Mouse (Mus musculus): Measurements from ENCODE around the gene Ctnna3. TPM values are rescaled to one million over a fixed set of nuclear protein-coding genes. Genes with fewer than 3 reads are reported as not detected.
A peak's percentile ranks its signal among the peaks of the same experiment; 100 is the strongest.
"Not testable (repeated sequence)": the region's sequence is repeated elsewhere in the genome, so short reads cannot be mapped to it uniquely, and the experiment has no call there.

Ctnna3 gene
- polyA plus RNA-seq, 1 experiment from 2014 or later: 1.1 TPM

DNA sequence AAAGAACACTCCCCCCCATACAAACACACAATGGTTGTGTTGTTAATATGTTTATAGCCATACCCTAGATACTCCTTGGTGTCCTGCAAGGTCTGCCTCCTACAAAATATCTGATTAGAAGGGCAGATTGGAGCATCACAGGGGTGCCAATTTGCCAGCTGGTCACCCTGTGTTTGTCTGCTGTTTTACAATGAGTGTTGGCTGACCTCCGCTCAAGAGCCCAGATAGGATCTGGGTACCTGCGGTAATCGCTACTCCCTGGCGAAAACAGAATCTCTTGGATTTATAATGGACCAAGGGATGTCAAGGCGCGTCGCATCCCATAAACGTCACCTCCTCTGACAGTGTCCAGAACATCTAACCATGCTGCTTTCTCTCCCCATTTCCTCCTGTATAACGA is 1457.0 kb downstream of the Ctnna3 start:
- no peak for ATAC-seq
- no peak overlapping the region for H3K27ac ChIP-seq (ENCODE audit: low read length)
- no peak overlapping the region for H3K4me3 ChIP-seq (replicated peaks; ENCODE audit: low read length)
- H3K9ac ChIP-seq (replicated peaks; ENCODE audit: low read depth, low read length): no peak overlapping the region
- H3K36me3 ChIP-seq (ENCODE audit: control insufficient read depth, insufficient read depth): no peaks in the 10 kb centered on the region
- H3K4me1 ChIP-seq (replicated peaks; ENCODE audit: control insufficient read depth, insufficient read depth, low read length): no peaks in the 10 kb centered on the region
- H3K4me2 ChIP-seq (ENCODE audit: low read length): no peak overlapping the region
- no peaks in the 10 kb centered on the region for H3K27me3 ChIP-seq (replicated peaks; ENCODE audit: control insufficient read depth, insufficient read depth, low read length)
- H3K9me3 ChIP-seq (ENCODE audit: control insufficient read depth, low read length): no peaks in the 10 kb centered on the region
- WGBS: 92% methylated on average over 9 of the region's 9 CpGs

DNA sequence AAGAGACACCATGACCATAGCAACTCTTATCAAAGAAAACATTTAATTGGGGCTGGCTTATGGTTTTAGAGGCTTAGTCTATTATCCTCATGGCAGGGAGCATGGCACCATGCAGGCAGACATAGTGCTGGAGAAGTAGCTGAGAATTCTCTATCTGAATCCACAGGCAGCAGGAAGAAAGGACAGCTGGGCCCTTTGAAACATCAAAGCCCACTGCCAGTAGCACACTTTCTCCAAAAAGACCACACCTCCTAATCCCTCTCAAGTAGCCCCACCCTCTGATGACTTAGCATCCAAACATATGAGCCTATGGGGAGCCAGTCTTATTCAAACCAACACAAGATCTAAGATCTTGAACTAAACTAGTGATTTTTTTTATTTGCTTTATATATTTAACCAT is 1462.6 kb downstream of the Ctnna3 start:
- Histone ChIP-seq H3K27ac (ENCODE audit: low read length) (no peak overlapping the region), H3K9me3 (ENCODE audit: control insufficient read depth, low read length) (no peaks in the 10 kb centered on the region), H3K4me3 (replicated peaks; ENCODE audit: low read length) (no peak overlapping the region), H3K36me3 (ENCODE audit: control insufficient read depth, insufficient read depth) (no peaks in the 10 kb centered on the region), H3K9ac (replicated peaks; ENCODE audit: low read depth, low read length) (no peak overlapping the region), H3K4me2 (ENCODE audit: low read length) (no peak overlapping the region), H3K4me1 (replicated peaks; ENCODE audit: control insufficient read depth, insufficient read depth, low read length) (no peaks in the 10 kb centered on the region), H3K27me3 (replicated peaks; ENCODE audit: control insufficient read depth, insufficient read depth, low read length) (no peaks in the 10 kb centered on the region)
- ATAC-seq: no peak

DNA sequence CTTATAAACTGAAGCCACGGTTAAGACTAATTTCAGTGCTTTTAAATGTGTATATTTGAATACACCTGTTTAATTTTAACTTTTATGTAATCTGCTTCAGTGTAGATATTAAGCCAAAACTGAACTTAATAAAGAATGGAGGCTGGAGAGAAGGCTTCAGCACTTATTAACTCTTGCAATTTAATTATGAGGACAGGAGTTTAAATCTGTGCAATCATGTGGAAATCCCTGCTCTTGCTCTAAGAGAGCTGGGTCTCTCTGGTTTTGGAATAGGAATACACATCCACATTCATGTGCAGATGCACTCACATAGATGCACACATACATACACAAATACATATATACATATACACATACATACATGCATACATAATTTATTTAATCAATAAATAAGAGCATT is 1468.8 kb downstream of the Ctnna3 start:
- H3K36me3 ChIP-seq (ENCODE audit: control insufficient read depth, insufficient read depth): no peaks in the 10 kb centered on the region
- no peaks in the 10 kb centered on the region for H3K9me3 ChIP-seq (ENCODE audit: control insufficient read depth, low read length)
- H3K4me2 ChIP-seq (ENCODE audit: low read length): no peak overlapping the region
- no peaks in the 10 kb centered on the region for H3K4me1 ChIP-seq (replicated peaks; ENCODE audit: control insufficient read depth, insufficient read depth, low read length)
- no peaks in the 10 kb centered on the region for H3K27me3 ChIP-seq (replicated peaks; ENCODE audit: control insufficient read depth, insufficient read depth, low read length)
- H3K4me3 ChIP-seq (replicated peaks; ENCODE audit: low read length): no peak overlapping the region
- no peak overlapping the region for H3K9ac ChIP-seq (replicated peaks; ENCODE audit: low read depth, low read length)
- no peak overlapping the region for H3K27ac ChIP-seq (ENCODE audit: low read length)
- ATAC-seq: no peak
- 88% methylated on average over 1 of the region's 1 CpGs for WGBS

- Histone ChIP-seq H3K9me3 (ENCODE audit: control insufficient read depth, low read length) (no peaks in the 10 kb centered on the region), H3K27ac (ENCODE audit: low read length) (no peak overlapping the region), H3K4me1 (replicated peaks; ENCODE audit: control insufficient read depth, insufficient read depth, low read length) (no peaks in the 10 kb centered on the region), H3K4me3 (replicated peaks; ENCODE audit: low read length) (no peak overlapping the region), H3K36me3 (ENCODE audit: control insufficient read depth, insufficient read depth) (no peaks in the 10 kb centered on the region), H3K27me3 (replicated peaks; ENCODE audit: control insufficient read depth, insufficient read depth, low read length) (no peaks in the 10 kb centered on the region), H3K4me2 (ENCODE audit: low read length) (no peak overlapping the region), H3K9ac (replicated peaks; ENCODE audit: low read depth, low read length) (no peak overlapping the region)
- no peak for ATAC-seq
- 81% methylated on average over 3 of the region's 3 CpGs for WGBS
Measured at GRCm38 (mm10) chr10:64901726-64902125, 1471.8 kb downstream of the Ctnna3 start.

DNA sequence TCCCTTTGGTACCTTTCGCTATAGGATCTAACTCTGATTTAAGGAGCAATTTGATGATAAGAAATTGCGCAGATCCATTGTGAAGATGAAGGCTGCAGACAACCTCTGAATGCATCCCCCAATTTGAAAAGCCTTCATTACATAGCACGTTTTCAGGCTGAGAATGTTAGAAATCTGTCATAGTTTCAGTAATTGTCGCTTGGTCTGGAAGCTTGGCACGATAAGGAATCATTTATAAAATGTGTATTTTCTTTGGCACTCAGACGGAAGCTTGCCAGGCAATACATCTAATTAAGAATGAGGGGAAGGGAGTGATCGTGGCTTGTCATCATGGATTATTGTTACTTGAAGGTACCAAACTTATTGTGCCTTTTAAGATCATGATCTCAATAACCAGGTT is 1511.1 kb downstream of the Ctnna3 start:
- no peaks in the 10 kb centered on the region for H3K27me3 ChIP-seq (replicated peaks; ENCODE audit: control insufficient read depth, insufficient read depth, low read length)
- no peaks in the 10 kb centered on the region for H3K36me3 ChIP-seq (ENCODE audit: control insufficient read depth, insufficient read depth)
- no peak overlapping the region for H3K9ac ChIP-seq (replicated peaks; ENCODE audit: low read depth, low read length)
- WGBS: 54% methylated on average over 7 of the region's 7 CpGs
- H3K9me3 ChIP-seq (ENCODE audit: control insufficient read depth, low read length): no peaks in the 10 kb centered on the region
- H3K4me3 ChIP-seq (replicated peaks; ENCODE audit: low read length): no peak overlapping the region
- peak overlapping the region; percentile 53; the same call in 1 of the 2 replicates for H3K27ac ChIP-seq (ENCODE audit: low read length)
- ATAC-seq: peak; percentile 52
- no peak overlapping the region for H3K4me2 ChIP-seq (ENCODE audit: low read length)
- no peaks in the 10 kb centered on the region for H3K4me1 ChIP-seq (replicated peaks; ENCODE audit: control insufficient read depth, insufficient read depth, low read length)

DNA sequence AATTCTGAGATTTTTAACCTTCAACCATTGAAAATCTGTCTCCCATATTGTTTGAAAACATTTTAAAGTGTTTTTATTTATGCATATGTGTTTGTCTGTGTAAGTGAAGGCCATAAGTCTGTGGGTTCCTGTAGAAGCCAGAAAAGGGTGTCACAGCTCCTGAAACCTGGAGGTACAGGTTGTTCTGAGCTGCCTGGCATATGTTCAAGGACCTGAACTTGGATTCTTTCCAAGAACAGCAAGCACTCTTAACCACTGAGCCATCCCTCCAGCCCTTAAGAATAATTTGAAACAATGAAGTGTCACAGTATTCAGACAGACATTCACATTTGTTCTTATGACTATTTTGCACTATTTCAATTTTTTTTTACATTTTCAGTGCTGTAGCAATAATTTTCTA is 1528.5 kb downstream of the Ctnna3 start:
- Histone ChIP-seq H3K36me3 (ENCODE audit: control insufficient read depth, insufficient read depth) (no peaks in the 10 kb centered on the region), H3K9me3 (ENCODE audit: control insufficient read depth, low read length) (no peaks in the 10 kb centered on the region)
- ATAC-seq: no peak

DNA sequence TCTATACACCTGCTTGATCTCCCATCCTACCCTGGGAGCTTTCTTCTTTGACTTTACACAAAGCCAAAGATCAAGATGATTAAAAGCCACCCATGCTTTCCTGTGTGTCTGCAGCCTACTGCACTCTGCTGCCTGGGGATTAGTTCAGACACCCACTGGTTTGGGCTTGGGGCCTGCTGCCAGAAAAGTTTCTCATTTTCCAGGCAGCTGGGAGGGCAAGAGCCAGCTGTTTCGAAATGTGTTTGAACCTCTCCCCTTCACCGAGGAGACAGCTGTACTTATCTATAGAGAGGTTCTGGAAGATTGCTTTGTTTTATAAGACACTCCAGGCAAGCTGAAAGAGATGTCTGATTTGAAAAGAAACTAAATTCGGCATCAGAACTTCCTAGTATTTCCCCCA is 1563.0 kb downstream of the Ctnna3 start:
- Histone ChIP-seq H3K9ac (replicated peaks; ENCODE audit: low read depth, low read length) (no peak overlapping the region), H3K9me3 (ENCODE audit: control insufficient read depth, low read length) (no peaks in the 10 kb centered on the region), H3K4me2 (ENCODE audit: low read length) (no peak overlapping the region), H3K4me3 (replicated peaks; ENCODE audit: low read length) (no peak overlapping the region), H3K4me1 (replicated peaks; ENCODE audit: control insufficient read depth, insufficient read depth, low read length) (no peaks in the 10 kb centered on the region), H3K27me3 (replicated peaks; ENCODE audit: control insufficient read depth, insufficient read depth, low read length) (no peaks in the 10 kb centered on the region), H3K36me3 (ENCODE audit: control insufficient read depth, insufficient read depth) (no peaks in the 10 kb centered on the region), H3K27ac (ENCODE audit: low read length) (no peak overlapping the region)
- 40% methylated on average over 3 of the region's 3 CpGs for WGBS
- ATAC-seq: no peak

More for the DNA sequence above, 1528.5 kb downstream of the Ctnna3 start:
- Histone ChIP-seq H3K9ac (replicated peaks; ENCODE audit: low read depth, low read length) (no peak overlapping the region), H3K4me1 (replicated peaks; ENCODE audit: control insufficient read depth, insufficient read depth, low read length) (no peaks in the 10 kb centered on the region), H3K27me3 (replicated peaks; ENCODE audit: control insufficient read depth, insufficient read depth, low read length) (no peaks in the 10 kb centered on the region), H3K4me2 (ENCODE audit: low read length) (no peak overlapping the region), H3K27ac (ENCODE audit: low read length) (no peak overlapping the region), H3K4me3 (replicated peaks; ENCODE audit: low read length) (no peak overlapping the region)

GRCm38 (mm10) chr10:65013525-65013924 is 1583.6 kb downstream of the Ctnna3 start:
- H3K4me1 ChIP-seq (replicated peaks; ENCODE audit: control insufficient read depth, insufficient read depth, low read length): no peaks in the 10 kb centered on the region
- H3K9me3 ChIP-seq (ENCODE audit: control insufficient read depth, low read length): no peaks in the 10 kb centered on the region
- H3K27ac ChIP-seq (ENCODE audit: low read length): no peak overlapping the region
- H3K4me3 ChIP-seq (replicated peaks; ENCODE audit: low read length): no peak overlapping the region
- no peak for ATAC-seq
- H3K27me3 ChIP-seq (replicated peaks; ENCODE audit: control insufficient read depth, insufficient read depth, low read length): no peaks in the 10 kb centered on the region
- no peak overlapping the region for H3K4me2 ChIP-seq (ENCODE audit: low read length)
- no peak overlapping the region for H3K9ac ChIP-seq (replicated peaks; ENCODE audit: low read depth, low read length)
- H3K36me3 ChIP-seq (ENCODE audit: control insufficient read depth, insufficient read depth): no peaks in the 10 kb centered on the region

DNA sequence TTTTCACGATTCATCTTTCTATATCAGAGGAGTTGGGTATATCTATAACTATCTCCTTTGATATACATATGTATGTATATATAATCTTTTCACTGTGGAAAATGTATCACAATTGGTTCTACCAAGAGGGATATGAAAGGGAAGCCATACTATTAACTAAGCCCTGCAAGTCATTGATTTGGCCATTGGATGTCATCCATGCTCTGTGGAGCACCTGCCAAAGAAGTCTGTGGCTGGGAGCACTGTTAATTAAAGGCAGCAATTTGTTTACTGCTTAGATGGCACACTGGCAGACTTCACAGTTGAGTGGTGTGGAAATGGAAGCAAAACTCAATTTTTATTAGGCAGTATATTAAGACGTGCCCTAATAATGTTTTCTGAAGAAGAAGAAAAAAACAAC is 1592.8 kb downstream of the Ctnna3 start:
- no peaks in the 10 kb centered on the region for H3K4me1 ChIP-seq (replicated peaks; ENCODE audit: control insufficient read depth, insufficient read depth, low read length)
- H3K9me3 ChIP-seq (ENCODE audit: control insufficient read depth, low read length): no peaks in the 10 kb centered on the region
- no peak overlapping the region for H3K4me2 ChIP-seq (ENCODE audit: low read length)
- no peak overlapping the region for H3K9ac ChIP-seq (replicated peaks; ENCODE audit: low read depth, low read length)
- WGBS: 77% methylated on average over 2 of the region's 2 CpGs
- H3K27ac ChIP-seq (ENCODE audit: low read length): no peak overlapping the region
- no peak for ATAC-seq
- no peaks in the 10 kb centered on the region for H3K27me3 ChIP-seq (replicated peaks; ENCODE audit: control insufficient read depth, insufficient read depth, low read length)
- no peaks in the 10 kb centered on the region for H3K36me3 ChIP-seq (ENCODE audit: control insufficient read depth, insufficient read depth)
- H3K4me3 ChIP-seq (replicated peaks; ENCODE audit: low read length): no peak overlapping the region

GRCm38 (mm10) chr10:65033516-65033915 is 1603.6 kb downstream of the Ctnna3 start:
- ATAC-seq; H3K27me3 ChIP-seq (replicated peaks; ENCODE audit: control insufficient read depth, insufficient read depth, low read length); H3K27ac ChIP-seq (ENCODE audit: low read length); H3K4me3 ChIP-seq (replicated peaks; ENCODE audit: low read length); H3K36me3 ChIP-seq (ENCODE audit: control insufficient read depth, insufficient read depth); H3K4me1 ChIP-seq (replicated peaks; ENCODE audit: control insufficient read depth, insufficient read depth, low read length); H3K4me2 ChIP-seq (ENCODE audit: low read length); H3K9ac ChIP-seq (replicated peaks; ENCODE audit: low read depth, low read length); H3K9me3 ChIP-seq (ENCODE audit: control insufficient read depth, low read length): not testable (repeated sequence)
- 76% methylated on average over 1 of the region's 1 CpGs for WGBS
